Mouse (Mus musculus) hindbrain, embryonic 10.5 days (tissue): ENCODE results near the gene Myf5. TPM values are rescaled to one million over a fixed set of nuclear protein-coding genes. Genes with fewer than 3 reads are reported as not detected.

Source experiments
- DNase-seq: peaks from one replicate; pipeline ENCODE4 v3.0.0-alpha.2; 2017; ENCODE audit warnings: low spot score
- H3K27ac ChIP-seq: fragments of 300-500 bp; sonication (generic); 2 replicates; pipeline ENCODE4 v1.5.1; 2016; ENCODE audit warnings: mild to moderate bottlenecking, moderate library complexity
- H3K27me3 ChIP-seq: fragments of 300-500 bp; sonication (generic); 2 replicates; pipeline ENCODE4 v1.6.1; 2016; ENCODE audit warnings: mild to moderate bottlenecking; ENCODE audit not compliant: poor library complexity, insufficient read depth, severe bottlenecking
- H3K36me3 ChIP-seq: fragments of 300-500 bp; sonication (generic); 2 replicates; pipeline ENCODE4 v1.6.1; 2016; ENCODE audit warnings: mild to moderate bottlenecking, moderate library complexity
- H3K4me1 ChIP-seq: fragments of 300-500 bp; sonication (generic); replicated peaks from 2 replicates; pipeline ENCODE4 v1.6.1; 2016; ENCODE audit warnings: mild to moderate bottlenecking
- H3K4me3 ChIP-seq: fragments of 300-500 bp; sonication (generic); 2 replicates; pipeline ENCODE4 v1.5.1; 2016; ENCODE audit warnings: mild to moderate bottlenecking, moderate library complexity
- H3K9me3 ChIP-seq: fragments of 300-500 bp; sonication (generic); 2 replicates; pipeline ENCODE4 v1.6.1; 2016; ENCODE audit warnings: mild to moderate bottlenecking, moderate library complexity
- whole genome bisulfite sequencing: fragments of 180-500 bp; shearing (Covaris S2); methylation state at CpG from one replicate; pipeline ENCODE4 v1.1.7; 2016; 5-methylcytosine and 5-hydroxymethylcytosine counted together
- polyA plus RNA-seq: library from polyadenylated mRNA; unstranded; fragments of >200 nt; fragmentation: Nextera tagmentation; extraction: Ambion mirVana; gene quantifications from 2 replicates; pipeline ENCODE4 v1.2.1, GENCODE M21; 2016

Myf5 gene
- polyA plus RNA-seq, 1 experiment from 2014 or later: 4.3 TPM

GRCm38 (mm10) chr10:107492867-107493579 lies 7.1 kb upstream of the Myf5 start:
- peaks cover 19% of the 10 kb centered on the region for H3K4me1 ChIP-seq
- no peaks in the 10 kb centered on the region for H3K36me3 ChIP-seq
- no peaks in the 10 kb centered on the region for H3K9me3 ChIP-seq
- DNase-seq: peak; percentile 30
- 0 out of 2 replicates have a peak, but pooled peaks cover 10% of the 10 kb centered on the region for H3K27me3 ChIP-seq
- 47% methylated on average over 18 of the region's 18 CpGs for WGBS
- H3K4me3 ChIP-seq: peak overlapping the region; percentile 24; the same call in 1 of the 2 replicates
- H3K27ac ChIP-seq: peak overlapping the region; percentile 59; the same call in 1 of the 2 replicates

- H3K27me3 ChIP-seq: 0 out of 2 replicates have a peak, but pooled peaks cover 5% of the 10 kb centered on the region
- H3K27ac ChIP-seq: peak overlapping the region; percentile 23; the same call in 1 of the 2 replicates
- no peaks in the 10 kb centered on the region for H3K9me3 ChIP-seq
- H3K4me3 ChIP-seq: 0 out of 2 replicates have a peak overlapping the region, but pooled peaks have one; percentile 16
- WGBS: 26% methylated on average over 12 of the region's 12 CpGs
- H3K36me3 ChIP-seq: no peaks in the 10 kb centered on the region
- H3K4me1 ChIP-seq: peaks cover 25% of the 10 kb centered on the region
- no peak for DNase-seq
These were observed 2.9 kb upstream of the Myf5 start for GRCm38 (mm10) chr10:107488654-107489315.

GRCm38 (mm10) chr10:107486770-107487169 lies 836 bp upstream of the Myf5 start:
- H3K36me3 ChIP-seq: no peaks in the 10 kb centered on the region
- DNase-seq: no peak
- 0 out of 2 replicates have a peak, but pooled peaks cover 4% of the 10 kb centered on the region for H3K27me3 ChIP-seq
- H3K27ac ChIP-seq: no peak overlapping the region
- 70% methylated on average over 12 of the region's 12 CpGs for WGBS
- peaks cover 18% of the 10 kb centered on the region for H3K4me1 ChIP-seq
- no peaks in the 10 kb centered on the region for H3K9me3 ChIP-seq
- H3K4me3 ChIP-seq: no peak overlapping the region

GRCm38 (mm10) chr10:107484050-107484449 lies 1.9 kb downstream of the Myf5 start:
- peak; percentile 46 for DNase-seq
- Histone ChIP-seq H3K27me3 (0 out of 2 replicates have a peak, but pooled peaks cover 4% of the 10 kb centered on the region), H3K27ac (no peak overlapping the region), H3K4me1 (peaks cover 18% of the 10 kb centered on the region), H3K4me3 (no peak overlapping the region), H3K9me3 (no peaks in the 10 kb centered on the region), H3K36me3 (no peaks in the 10 kb centered on the region)
- 58% methylated on average over 10 of the region's 10 CpGs for WGBS

- no peak overlapping the region for H3K4me3 ChIP-seq
- no peak for DNase-seq
- no peak overlapping the region for H3K27ac ChIP-seq
- no peaks in the 10 kb centered on the region for H3K27me3 ChIP-seq
- WGBS: 53% methylated on average over 2 of the region's 2 CpGs
- no peaks in the 10 kb centered on the region for H3K36me3 ChIP-seq
- no peaks in the 10 kb centered on the region for H3K4me1 ChIP-seq
- no peaks in the 10 kb centered on the region for H3K9me3 ChIP-seq
These were observed 12.4 kb downstream of the Myf5 start for GRCm38 (mm10) chr10:107473497-107473896.

- Histone ChIP-seq H3K36me3 (no peaks in the 10 kb centered on the region), H3K27me3 (no peaks in the 10 kb centered on the region), H3K9me3 (no peaks in the 10 kb centered on the region), H3K4me3 (no peak overlapping the region), H3K4me1 (no peaks in the 10 kb centered on the region), H3K27ac (no peak overlapping the region)
- WGBS: 74% methylated on average over 5 of the region's 5 CpGs
- DNase-seq: no peak
These were observed 14.2 kb downstream of the Myf5 start for GRCm38 (mm10) chr10:107471712-107472111.

- Histone ChIP-seq H3K4me1 (no peaks in the 10 kb centered on the region), H3K36me3 (no peaks in the 10 kb centered on the region), H3K27me3 (no peaks in the 10 kb centered on the region), H3K4me3 (no peak overlapping the region), H3K9me3 (no peaks in the 10 kb centered on the region), H3K27ac (no peak overlapping the region)
- WGBS: 91% methylated on average over 7 of the region's 7 CpGs
- DNase-seq: no peak
These were observed 18.1 kb downstream of the Myf5 start for GRCm38 (mm10) chr10:107467819-107468218.

- Histone ChIP-seq H3K9me3 (no peaks in the 10 kb centered on the region), H3K27me3 (no peaks in the 10 kb centered on the region), H3K27ac (no peak overlapping the region), H3K4me3 (no peak overlapping the region), H3K4me1 (no peaks in the 10 kb centered on the region), H3K36me3 (no peaks in the 10 kb centered on the region)
- no peak for DNase-seq
- 90% methylated on average over 5 of the region's 5 CpGs for WGBS
These were observed 36.2 kb downstream of the Myf5 start for GRCm38 (mm10) chr10:107449496-107450330.

- 11% methylated on average over 4 of the region's 4 CpGs for WGBS
- DNase-seq: peak; percentile 6
These were observed 43.2 kb downstream of the Myf5 start for GRCm38 (mm10) chr10:107442781-107443180.

GRCm38 (mm10) chr10:107436967-107437366 lies 49.0 kb downstream of the Myf5 start:
- WGBS: 68% methylated on average over 5 of the region's 5 CpGs
- Histone ChIP-seq H3K9me3 (no peaks in the 10 kb centered on the region), H3K4me3 (no peak overlapping the region), H3K4me1 (no peaks in the 10 kb centered on the region), H3K27ac (no peak overlapping the region), H3K36me3 (no peaks in the 10 kb centered on the region), H3K27me3 (no peaks in the 10 kb centered on the region)
- no peak for DNase-seq

More at GRCm38 (mm10) chr10:107442781-107443180, 43.2 kb downstream of the Myf5 start:
- Histone ChIP-seq H3K4me3 (no peak overlapping the region), H3K27ac (no peak overlapping the region), H3K27me3 (no peaks in the 10 kb centered on the region), H3K9me3 (no peaks in the 10 kb centered on the region), H3K4me1 (no peaks in the 10 kb centered on the region), H3K36me3 (no peaks in the 10 kb centered on the region)
